Mouse (Mus musculus) MEL (cell line): ENCODE measurements around the gene Topbp1. TPM values are rescaled to one million over a fixed set of nuclear protein-coding genes. Genes with fewer than 3 reads are reported as not detected.

Source experiments
- DNase-seq: peaks from one replicate; pipeline ENCODE4 v3.0.0; 2011; ENCODE audit warnings: low read depth, low spot score
- H3K27ac ChIP-seq: 2 replicates; pipeline ENCODE4 v1.5.1; 2012; ENCODE audit warnings: low read depth, mild to moderate bottlenecking, control low read depth, low read length, moderate library complexity; ENCODE audit not compliant: control insufficient read depth
- H3K27me3 ChIP-seq, 2 experiments: fragments of 150-350 bp in 1 of 2; sonication (generic) in 1 of 2; 2 replicates each; pipeline ENCODE4 v1.6.1; 2012; ENCODE audit warnings: low read length in 2 of 2, mild to moderate bottlenecking in 2 of 2, improper control_type of control experiment in 1 of 2, moderate library complexity in 1 of 2; ENCODE audit not compliant: insufficient read depth in 2 of 2, control insufficient read depth in 1 of 2
- H3K36me3 ChIP-seq, 2 experiments: 2 replicates each; pipeline ENCODE4 v1.6.1; 2012 to 2014; ENCODE audit warnings: low read length in 2 of 2, improper control_type of control experiment in 1 of 2, inconsistent platforms in 1 of 2, mild to moderate bottlenecking in 1 of 2; ENCODE audit not compliant: insufficient read depth in 2 of 2, control insufficient read depth in 1 of 2
- H3K4me1 ChIP-seq, 2 experiments: fragments of 150-350 bp in 1 of 2; sonication (generic) in 1 of 2; 2 replicates each; pipeline ENCODE4 v1.6.1; 2012; ENCODE audit warnings: low read length in 2 of 2, improper control_type of control experiment in 1 of 2, mild to moderate bottlenecking in 1 of 2; ENCODE audit not compliant: insufficient read depth in 2 of 2, control insufficient read depth in 1 of 2
- H3K4me3 ChIP-seq, 2 experiments: fragments of 150-350 bp in 1 of 2; sonication (generic) in 1 of 2; 2 replicates each; pipeline ENCODE4 v1.5.1; 2012; ENCODE audit warnings: low read depth in 2 of 2, low read length in 2 of 2, mild to moderate bottlenecking in 2 of 2, moderate library complexity in 2 of 2, control low read depth in 1 of 2, improper control_type of control experiment in 1 of 2; ENCODE audit not compliant: control insufficient read depth in 1 of 2, insufficient read depth in 1 of 2
- H3K79me2 ChIP-seq: 2 replicates; pipeline ENCODE4 v1.6.1; 2012; ENCODE audit warnings: mild to moderate bottlenecking, low read length, moderate library complexity; ENCODE audit not compliant: control insufficient read depth, poor library complexity, insufficient read depth
- H3K9ac ChIP-seq: 2 replicates; pipeline ENCODE4 v1.6.1; 2012; ENCODE audit warnings: low read depth, mild to moderate bottlenecking, control low read depth, low read length, moderate library complexity; ENCODE audit not compliant: control insufficient read depth, poor library complexity, severe bottlenecking
- H3K9me3 ChIP-seq: fragments of 150-350 bp; sonication (generic); replicated peaks from 2 replicates; pipeline ENCODE4 v1.6.1; 2012; ENCODE audit warnings: mild to moderate bottlenecking, low read length, improper control_type of control experiment, moderate library complexity; ENCODE audit not compliant: insufficient read depth
- BHLHE40 ChIP-seq: IDR thresholded peaks from 2 replicates; pipeline ENCODE4 v1.6.1; 2012; ENCODE audit warnings: low read depth, mild to moderate bottlenecking, inconsistent platforms, low read length, improper control_type of control experiment, borderline replicate concordance
- CHD2 ChIP-seq: IDR thresholded peaks from 2 replicates; pipeline ENCODE4 v1.6.1; 2011; ENCODE audit warnings: low read length, improper control_type of control experiment
- E2F4 ChIP-seq: IDR thresholded peaks from 2 replicates; pipeline ENCODE4 v1.6.1; 2011; ENCODE audit warnings: low read depth, low read length, improper control_type of control experiment, borderline replicate concordance
- EP300 ChIP-seq, 2 experiments: IDR thresholded peaks; 2 replicates each; pipeline ENCODE4 v1.6.1; 2011; ENCODE audit warnings: improper control_type of control experiment in 2 of 2, low read length in 2 of 2, low read depth in 1 of 2, mild to moderate bottlenecking in 1 of 2
- ETS1 ChIP-seq: IDR thresholded peaks from 2 replicates; pipeline ENCODE4 v1.6.1; 2012; ENCODE audit warnings: low read depth, mild to moderate bottlenecking, inconsistent platforms, low read length, improper control_type of control experiment, moderate library complexity
- GABPA ChIP-seq: IDR thresholded peaks from 2 replicates; pipeline ENCODE4 v1.6.1; 2012; ENCODE audit warnings: low read depth, mild to moderate bottlenecking, inconsistent platforms, low read length, improper control_type of control experiment, moderate library complexity
- GATA1 ChIP-seq: IDR thresholded peaks from 2 replicates; pipeline ENCODE4 v1.6.1; 2011; ENCODE audit warnings: low read depth, low read length, improper control_type of control experiment
- HCFC1 ChIP-seq: IDR thresholded peaks from 2 replicates; pipeline ENCODE4 v1.6.1; 2012; ENCODE audit warnings: low read depth, mild to moderate bottlenecking, inconsistent platforms, low read length, improper control_type of control experiment, moderate library complexity
- JUND ChIP-seq: IDR thresholded peaks from 2 replicates; pipeline ENCODE4 v1.6.1; 2011; ENCODE audit warnings: low read depth, mild to moderate bottlenecking, improper control_type of control experiment, low read length
- MAX ChIP-seq: IDR thresholded peaks from 2 replicates; pipeline ENCODE4 v1.6.1; 2011; ENCODE audit warnings: low read length, improper control_type of control experiment
- MEF2A ChIP-seq: IDR thresholded peaks from 2 replicates; pipeline ENCODE4 v1.6.1; 2014; ENCODE audit warnings: low read depth, mild to moderate bottlenecking, inconsistent platforms, low read length, improper control_type of control experiment; ENCODE audit not compliant: poor library complexity, insufficient replicate concordance, severe bottlenecking; ENCODE audit errors: extremely low read depth
- MXI1 ChIP-seq: IDR thresholded peaks from 2 replicates; pipeline ENCODE4 v1.6.1; 2011; ENCODE audit warnings: mild to moderate bottlenecking, low read depth, low read length, improper control_type of control experiment
- MYB ChIP-seq: IDR thresholded peaks from 2 replicates; pipeline ENCODE4 v1.6.1; 2011; ENCODE audit warnings: mild to moderate bottlenecking, low read depth, low read length, improper control_type of control experiment
- MYC ChIP-seq: IDR thresholded peaks from 2 replicates; pipeline ENCODE4 v1.6.1; 2011; ENCODE audit warnings: low read depth, mild to moderate bottlenecking, low read length, improper control_type of control experiment, moderate library complexity
- POLR2A ChIP-seq, 2 experiments: IDR thresholded peaks; 2 replicates each; pipeline ENCODE4 v1.6.1; 2011 to 2012; ENCODE audit warnings: low read length in 2 of 2, mild to moderate bottlenecking in 2 of 2, control low read depth in 1 of 2, improper control_type of control experiment in 1 of 2, low read depth in 1 of 2, moderate library complexity in 1 of 2; ENCODE audit not compliant: control insufficient read depth in 1 of 2, insufficient read depth in 1 of 2, poor library complexity in 1 of 2
- POLR2AphosphoS2 ChIP-seq: IDR thresholded peaks from 2 replicates; pipeline ENCODE4 v1.6.1; 2011; ENCODE audit warnings: low read length, improper control_type of control experiment
- POLR2AphosphoS5 ChIP-seq: IDR thresholded peaks from 2 replicates; pipeline ENCODE4 v1.6.1; 2012; ENCODE audit warnings: low read depth, borderline replicate concordance, mild to moderate bottlenecking, inconsistent platforms, low read length, moderate library complexity, mixed read lengths
- RAD21 ChIP-seq: IDR thresholded peaks from 2 replicates; pipeline ENCODE4 v1.6.1; 2011; ENCODE audit warnings: mild to moderate bottlenecking, low read depth, low read length, improper control_type of control experiment
- RCOR1 ChIP-seq: IDR thresholded peaks from 2 replicates; pipeline ENCODE4 v1.6.1; 2012; ENCODE audit warnings: low read depth, mild to moderate bottlenecking, inconsistent platforms, low read length, improper control_type of control experiment
- SIN3A ChIP-seq: IDR thresholded peaks from 2 replicates; pipeline ENCODE4 v1.6.1; 2012; ENCODE audit warnings: low read length, improper control_type of control experiment, inconsistent platforms
- SMC3 ChIP-seq: IDR thresholded peaks from 2 replicates; pipeline ENCODE4 v1.6.1; 2011; ENCODE audit warnings: low read depth, low read length, improper control_type of control experiment
- TAL1 ChIP-seq: IDR thresholded peaks from 2 replicates; pipeline ENCODE4 v1.6.1; 2012; ENCODE audit warnings: mild to moderate bottlenecking, inconsistent platforms, low read length, moderate library complexity, mixed read lengths
- TBP ChIP-seq: IDR thresholded peaks from 2 replicates; pipeline ENCODE4 v1.8.0; 2011; ENCODE audit warnings: low read depth, low read length, improper control_type of control experiment
- TCF12 ChIP-seq: IDR thresholded peaks from 2 replicates; pipeline ENCODE4 v1.6.1; 2014; ENCODE audit warnings: low read depth, mild to moderate bottlenecking, inconsistent platforms, low read length, improper control_type of control experiment, moderate library complexity
- UBTF ChIP-seq: IDR thresholded peaks from 2 replicates; pipeline ENCODE4 v1.6.1; 2012; ENCODE audit warnings: low read depth, mild to moderate bottlenecking, inconsistent platforms, low read length, improper control_type of control experiment, moderate library complexity, borderline replicate concordance; ENCODE audit not compliant: insufficient read depth
- USF2 ChIP-seq, 2 experiments: IDR thresholded peaks; 2 replicates each; pipeline ENCODE4 v1.6.1; 2011 to 2012; ENCODE audit warnings: improper control_type of control experiment in 2 of 2, low read length in 2 of 2, borderline replicate concordance in 1 of 2, inconsistent platforms in 1 of 2, low read depth in 1 of 2, mild to moderate bottlenecking in 1 of 2; ENCODE audit not compliant: insufficient read depth in 1 of 2
- ZC3H11A ChIP-seq: IDR thresholded peaks from 2 replicates; pipeline ENCODE4 v1.6.1; 2012; ENCODE audit warnings: low read depth, mild to moderate bottlenecking, inconsistent platforms, low read length, improper control_type of control experiment
- ZKSCAN1 ChIP-seq: IDR thresholded peaks from 2 replicates; pipeline ENCODE4 v1.6.1; 2012; ENCODE audit warnings: low read depth, mild to moderate bottlenecking, inconsistent platforms, low read length, improper control_type of control experiment, moderate library complexity
- ZMIZ1 ChIP-seq: IDR thresholded peaks from 2 replicates; pipeline ENCODE4 v1.6.1; 2012; ENCODE audit warnings: low read depth, mild to moderate bottlenecking, inconsistent platforms, low read length, improper control_type of control experiment, moderate library complexity
- ZNF384 ChIP-seq: IDR thresholded peaks from 2 replicates; pipeline ENCODE4 v1.6.1; 2012; ENCODE audit warnings: low read depth, mild to moderate bottlenecking, inconsistent platforms, low read length, improper control_type of control experiment
- polyA plus RNA-seq, 2 experiments: library from polyadenylated mRNA; stranded (reverse) in 1 of 2; unstranded in 1 of 2; fragments of >175 nt in 1 of 2; fragments of >200 nt in 1 of 2; gene quantifications; 2 replicates each; pipeline versions ENCODE4 v1.2.1 to v1.2.4; 2012; ENCODE audit warnings: low replicate concordance in 2 of 2, low read depth in 1 of 2; ENCODE audit not compliant: insufficient read length in 2 of 2, insufficient read depth in 1 of 2, missing spikeins in 1 of 2
- total RNA-seq: library from RNA; depleted of rRNA; stranded (reverse); fragments of 300-350 nt; gene quantifications from 2 replicates; pipeline ENCODE4 v1.2.3, GENCODE M21; 2012

Topbp1 gene
- total and polyA plus RNA-seq, 3 experiments, result 127 to 756 (median 216) TPM

DNA sequence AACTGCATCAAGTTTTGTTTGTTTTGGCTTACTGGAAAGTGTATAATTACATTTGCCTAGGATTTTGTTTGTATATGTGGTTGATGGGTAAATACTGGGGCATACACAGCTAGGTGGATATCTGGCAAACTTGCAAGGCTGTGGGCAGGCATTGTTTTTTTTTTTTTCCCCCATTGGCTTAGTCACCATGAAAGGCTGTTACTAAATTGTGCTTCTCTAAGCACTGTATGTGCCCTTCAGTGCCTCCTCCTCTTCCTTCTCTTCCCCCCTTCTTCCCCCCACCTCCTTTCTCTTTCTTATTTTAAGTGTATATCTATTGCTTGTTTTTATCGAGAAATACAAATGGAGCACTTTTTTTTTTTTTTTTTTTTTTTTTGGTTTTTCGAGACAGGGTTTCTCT is 19.7 kb downstream of the Topbp1 start:
- Histone ChIP-seq H3K4me3 (no peak overlapping the region), H3K9ac (no peak overlapping the region), H3K27me3 (no peaks in the 10 kb centered on the region), H3K27ac (peak overlapping the region; percentile 10), H3K79me2 (peaks cover 12% of the 10 kb centered on the region), H3K36me3 (peaks cover 41 to 62% of the 10 kb centered on the region in 2 experiments), H3K4me1 (peaks cover 21 to 25% of the 10 kb centered on the region in 2 experiments), H3K9me3 (no peaks in the 10 kb centered on the region)
- TF ChIP-seq MXI1 (peak; percentile 50; the same call in 1 of the 2 replicates), USF2 (IDR thresholded peaks at IDR 0.05; ENCODE audit: borderline replicate concordance in 1 of 2, insufficient read depth in 1 of 2, low read depth in 1 of 2, low read length in 2 of 2) (no peak), UBTF (no peak), ETS1 (peak; percentile 32; the same call in 1 of the 2 replicates), RAD21 (no peak), GABPA (no peak), ZNF384 (peak; percentile 82), MYB (no peak), CHD2 (no peak)
- peak; percentile 59 for DNase-seq

DNA sequence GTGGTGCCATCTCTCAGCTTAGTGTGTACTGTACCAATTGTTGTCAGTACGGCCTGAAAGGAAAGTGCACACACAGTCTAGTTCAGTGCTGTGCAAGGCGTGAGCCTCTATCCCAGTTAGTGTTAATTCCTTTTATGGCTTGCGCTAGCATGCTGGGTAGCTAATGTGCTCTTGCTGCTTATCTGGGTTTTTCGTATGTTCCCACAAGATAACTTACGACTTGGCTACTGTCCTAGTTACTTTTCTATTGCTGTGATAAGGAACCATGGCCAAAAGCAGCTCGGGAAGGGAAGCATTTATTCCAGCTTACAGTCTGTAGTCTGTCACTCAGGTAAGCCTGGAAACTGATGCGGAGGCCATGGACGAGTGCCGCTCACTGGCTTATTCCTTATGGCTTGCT is 21.4 kb downstream of the Topbp1 start:
- H3K4me3 ChIP-seq, result no peak overlapping the region
- H3K36me3 ChIP-seq, result peaks cover 39 to 60% of the 10 kb centered on the region in 2 experiments
- peaks cover 21 to 24% of the 10 kb centered on the region in 2 experiments for H3K4me1 ChIP-seq
- peaks cover 8% of the 10 kb centered on the region for H3K79me2 ChIP-seq
- DNase-seq, result peak; percentile 94
- H3K9me3 ChIP-seq, result no peaks in the 10 kb centered on the region
- no peak overlapping the region for H3K9ac ChIP-seq
- H3K27ac ChIP-seq, result peak overlapping the region; percentile 79
- no peaks in the 10 kb centered on the region for H3K27me3 ChIP-seq
- TF ChIP-seq ETS1 (peak; percentile 93), TBP (peak; percentile 67; the same call in 1 of the 2 replicates), ZKSCAN1 (no peak), MXI1 (peak; percentile 73), POLR2AphosphoS2 (peak; percentile 59; the same call in 1 of the 2 replicates), TCF12 (peak; percentile 96), RCOR1 (peak; percentile 81), MYB (no peak), ZNF384 (peak; percentile 70), POLR2AphosphoS5 (no peak), MYC (peak; percentile 84), SIN3A (peak; percentile 79; the same call in 1 of the 2 replicates), ZC3H11A (no peak), GATA1 (peak; percentile 99), E2F4 (no peak), POLR2A (IDR thresholded peaks at IDR 0.05; ENCODE audit: control insufficient read depth in 1 of 2, insufficient read depth in 1 of 2, low read depth in 1 of 2, low read length in 2 of 2, poor library complexity in 1 of 2) (0 out of 4 replicates have a peak, but pooled peaks of 1 of the 2 experiments have one; percentile 24), EP300 (IDR thresholded peaks at IDR 0.05; ENCODE audit: low read depth in 1 of 2, low read length in 2 of 2) (peak; percentile 94 to 98), JUND (peak; percentile 60; the same call in 1 of the 2 replicates), GABPA (no peak), HCFC1 (peak; percentile 33; the same call in 1 of the 2 replicates), MEF2A (no peak), SMC3 (no peak), TAL1 (peak; percentile 96), RAD21 (no peak), BHLHE40 (no peak; the same call in 1 of the 2 replicates), MAX (peak; percentile 53; the same call in 1 of the 2 replicates), ZMIZ1 (0 out of 2 replicates have a peak, but pooled peaks have one; percentile 20)
